Mouse (Mus musculus): Measurements from ENCODE around the gene Tfpi. TPM values are rescaled to one million over a fixed set of nuclear protein-coding genes. Genes with fewer than 3 reads are reported as not detected.

The Tfpi gene
- polyA plus RNA-seq, 1 experiment from 2014 or later = 82.3 TPM

DNA sequence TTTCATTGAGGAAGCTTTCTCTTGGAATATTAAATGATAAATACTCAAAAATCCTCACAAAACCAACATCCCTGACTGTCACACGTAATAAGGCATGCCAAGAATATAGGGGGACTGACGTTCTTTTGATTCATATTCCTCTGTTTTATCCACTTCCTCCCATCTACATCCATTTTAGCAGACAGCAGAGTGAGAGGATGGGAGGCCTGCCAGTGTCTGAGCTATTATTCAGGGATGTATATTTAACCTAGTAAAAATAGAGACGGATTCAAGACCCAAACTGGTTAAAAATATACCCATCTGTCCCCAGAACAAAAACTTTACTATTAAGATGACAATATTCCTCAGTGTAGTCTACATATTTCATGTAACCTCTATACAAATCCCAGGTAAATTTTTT, 14.2 kb downstream of the Tfpi start:
- Histone ChIP-seq H3K4me1 (ENCODE audit: control insufficient read depth, insufficient read depth, low read length) (peaks cover 19% of the 10 kb centered on the region), H3K9me3 (replicated peaks; ENCODE audit: control insufficient read depth, low read length) (no peaks in the 10 kb centered on the region), H3K9ac (ENCODE audit: low read length) (no peak overlapping the region), H3K4me3 (ENCODE audit: low read length) (no peak overlapping the region), H3K36me3 (ENCODE audit: control insufficient read depth, insufficient read depth) (0 out of 2 replicates have a peak, but pooled peaks cover 2% of the 10 kb centered on the region), H3K4me2 (ENCODE audit: low read depth, low read length) (no peak overlapping the region), H3K27me3 (ENCODE audit: control insufficient read depth, insufficient read depth, low read length) (no peaks in the 10 kb centered on the region), H3K27ac (ENCODE audit: low read length) (no peak overlapping the region)
- no peak for ATAC-seq (replicated peaks; ENCODE audit: extremely low read depth, insufficient read depth, low FRiP score)
- WGBS = 78% methylated on average over 3 of the region's 3 CpGs

DNA sequence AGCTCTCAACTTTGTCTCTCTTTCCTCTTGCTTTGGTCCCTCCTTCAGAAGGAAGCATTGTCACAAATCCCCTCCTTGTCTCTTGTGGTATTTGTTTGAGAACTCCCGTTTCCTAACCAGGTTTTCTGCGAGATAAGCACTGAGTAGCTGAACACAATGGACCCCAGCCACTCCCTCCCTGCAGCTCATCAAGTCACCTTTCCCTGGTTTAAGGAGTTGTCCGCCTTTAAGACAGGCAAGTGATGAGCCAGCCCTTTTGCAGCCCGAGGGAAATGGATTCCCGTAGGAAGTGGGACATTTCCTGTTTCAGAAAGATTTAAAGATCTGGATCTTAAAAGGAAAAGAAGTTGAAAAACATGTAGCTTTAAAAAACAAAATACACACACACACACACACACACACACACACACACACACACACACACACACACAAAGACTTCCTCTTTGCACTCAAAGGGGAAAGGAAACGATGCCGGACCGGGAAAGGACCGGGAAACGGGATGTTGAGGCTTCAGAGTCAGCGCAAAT, 16.9 kb downstream of the Tfpi start:
- ATAC-seq (replicated peaks; ENCODE audit: extremely low read depth, insufficient read depth, low FRiP score) = peak; percentile 64; the same call in 1 of the 2 replicates
- H3K4me1 ChIP-seq (ENCODE audit: control insufficient read depth, insufficient read depth, low read length) = peaks cover 12% of the 10 kb centered on the region
- H3K4me2 ChIP-seq (ENCODE audit: low read depth, low read length) = no peak overlapping the region
- WGBS = 52% methylated on average over 11 of the region's 11 CpGs
- no peak overlapping the region for H3K9ac ChIP-seq (ENCODE audit: low read length)
- H3K36me3 ChIP-seq (ENCODE audit: control insufficient read depth, insufficient read depth) = 0 out of 2 replicates have a peak, but pooled peaks cover 2% of the 10 kb centered on the region
- no peak overlapping the region for H3K4me3 ChIP-seq (ENCODE audit: low read length)
- no peaks in the 10 kb centered on the region for H3K27me3 ChIP-seq (ENCODE audit: control insufficient read depth, insufficient read depth, low read length)
- no peaks in the 10 kb centered on the region for H3K9me3 ChIP-seq (replicated peaks; ENCODE audit: control insufficient read depth, low read length)
- peak overlapping the region; percentile 5; the same call in 1 of the 2 replicates for H3K27ac ChIP-seq (ENCODE audit: low read length)

DNA sequence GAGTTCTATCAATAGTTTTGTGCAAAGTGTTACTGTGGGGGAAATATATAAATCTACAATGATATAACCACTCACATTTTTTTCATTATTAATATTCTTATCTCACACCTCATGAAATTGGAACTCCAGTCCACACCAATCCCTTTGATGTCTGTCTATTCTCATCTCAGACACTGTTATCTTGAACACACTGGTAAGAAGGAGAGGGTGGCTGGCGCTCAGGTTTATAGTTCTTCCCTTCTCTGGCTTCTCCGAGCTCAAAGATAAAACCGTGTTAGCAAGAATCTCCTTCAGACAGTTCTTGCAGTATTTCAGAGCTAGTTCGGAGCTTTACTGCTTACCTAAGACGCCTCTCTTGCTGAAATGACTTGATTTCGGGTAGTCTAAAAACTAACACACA, 19.4 kb downstream of the Tfpi start:
- no peak overlapping the region for H3K9ac ChIP-seq (ENCODE audit: low read length)
- WGBS = 56% methylated on average over 6 of the region's 6 CpGs
- H3K9me3 ChIP-seq (replicated peaks; ENCODE audit: control insufficient read depth, low read length) = no peaks in the 10 kb centered on the region
- H3K4me2 ChIP-seq (ENCODE audit: low read depth, low read length) = no peak overlapping the region
- no peak overlapping the region for H3K4me3 ChIP-seq (ENCODE audit: low read length)
- peaks cover 10% of the 10 kb centered on the region for H3K4me1 ChIP-seq (ENCODE audit: control insufficient read depth, insufficient read depth, low read length)
- ATAC-seq (replicated peaks; ENCODE audit: extremely low read depth, insufficient read depth, low FRiP score) = no peak
- no peaks in the 10 kb centered on the region for H3K36me3 ChIP-seq (ENCODE audit: control insufficient read depth, insufficient read depth)
- H3K27ac ChIP-seq (ENCODE audit: low read length) = no peak overlapping the region
- no peaks in the 10 kb centered on the region for H3K27me3 ChIP-seq (ENCODE audit: control insufficient read depth, insufficient read depth, low read length)

DNA sequence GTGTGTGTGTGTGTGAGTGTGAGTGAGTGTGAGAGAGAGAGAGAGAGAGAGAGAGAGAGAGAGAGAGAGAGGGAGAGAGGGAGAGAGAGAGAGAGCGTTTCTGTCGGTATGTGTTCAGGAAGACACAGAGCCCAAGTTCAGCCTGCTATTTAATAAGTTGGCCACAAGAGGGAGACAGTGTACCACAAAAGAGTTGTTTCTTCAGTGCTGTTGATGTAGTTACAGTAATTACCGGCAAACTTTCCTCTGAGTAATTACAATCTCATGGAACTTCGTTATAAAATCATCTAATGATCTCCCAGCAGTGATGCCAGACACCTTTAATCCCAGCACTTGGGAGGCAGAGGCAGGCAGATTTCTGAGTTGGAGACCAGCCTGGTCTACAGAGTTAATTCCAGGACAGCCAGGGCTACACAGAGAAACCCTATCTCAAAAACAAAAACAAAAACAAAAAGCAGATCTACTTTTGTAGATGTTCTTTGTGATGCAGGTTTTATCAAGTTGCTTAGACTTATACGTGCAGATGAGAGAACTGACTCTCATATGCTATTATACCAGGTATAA, 21.3 kb downstream of the Tfpi start:
- H3K27me3 ChIP-seq (ENCODE audit: control insufficient read depth, insufficient read depth, low read length) = no peaks in the 10 kb centered on the region
- 0 out of 2 replicates have a peak overlapping the region, but pooled peaks have one; percentile 9 for H3K4me2 ChIP-seq (ENCODE audit: low read depth, low read length)
- no peak overlapping the region for H3K9ac ChIP-seq (ENCODE audit: low read length)
- no peak overlapping the region for H3K27ac ChIP-seq (ENCODE audit: low read length)
- peaks cover 10% of the 10 kb centered on the region for H3K4me1 ChIP-seq (ENCODE audit: control insufficient read depth, insufficient read depth, low read length)
- no peaks in the 10 kb centered on the region for H3K36me3 ChIP-seq (ENCODE audit: control insufficient read depth, insufficient read depth)
- H3K9me3 ChIP-seq (replicated peaks; ENCODE audit: control insufficient read depth, low read length) = no peaks in the 10 kb centered on the region
- ATAC-seq (replicated peaks; ENCODE audit: extremely low read depth, insufficient read depth, low FRiP score) = peak; percentile 85
- no peak overlapping the region for H3K4me3 ChIP-seq (ENCODE audit: low read length)
- WGBS = 9% methylated on average over 5 of the region's 5 CpGs

GRCm38 (mm10) chr2:84454551-84455235, 21.9 kb downstream of the Tfpi start:
- no peak overlapping the region for H3K4me3 ChIP-seq (ENCODE audit: low read length)
- WGBS = 46% methylated on average over 10 of the region's 10 CpGs
- peak overlapping the region; percentile 34; the same call in 1 of the 2 replicates for H3K9ac ChIP-seq (ENCODE audit: low read length)
- peak; percentile 54; the same call in 1 of the 2 replicates for ATAC-seq (replicated peaks; ENCODE audit: extremely low read depth, insufficient read depth, low FRiP score)
- no peaks in the 10 kb centered on the region for H3K36me3 ChIP-seq (ENCODE audit: control insufficient read depth, insufficient read depth)
- H3K27me3 ChIP-seq (ENCODE audit: control insufficient read depth, insufficient read depth, low read length) = no peaks in the 10 kb centered on the region
- H3K4me1 ChIP-seq (ENCODE audit: control insufficient read depth, insufficient read depth, low read length) = peaks cover 10% of the 10 kb centered on the region
- no peaks in the 10 kb centered on the region for H3K9me3 ChIP-seq (replicated peaks; ENCODE audit: control insufficient read depth, low read length)
- 0 out of 2 replicates have a peak overlapping the region, but pooled peaks have one; percentile 9 for H3K4me2 ChIP-seq (ENCODE audit: low read depth, low read length)
- peak overlapping the region; percentile 71 for H3K27ac ChIP-seq (ENCODE audit: low read length)

- no peak for ATAC-seq (replicated peaks; ENCODE audit: extremely low read depth, insufficient read depth, low FRiP score)
- no peaks in the 10 kb centered on the region for H3K9me3 ChIP-seq (replicated peaks; ENCODE audit: control insufficient read depth, low read length)
- 16% methylated on average over 5 of the region's 5 CpGs for WGBS
These were observed 22.5 kb downstream of the Tfpi start for GRCm38 (mm10) chr2:84454051-84454450.

DNA sequence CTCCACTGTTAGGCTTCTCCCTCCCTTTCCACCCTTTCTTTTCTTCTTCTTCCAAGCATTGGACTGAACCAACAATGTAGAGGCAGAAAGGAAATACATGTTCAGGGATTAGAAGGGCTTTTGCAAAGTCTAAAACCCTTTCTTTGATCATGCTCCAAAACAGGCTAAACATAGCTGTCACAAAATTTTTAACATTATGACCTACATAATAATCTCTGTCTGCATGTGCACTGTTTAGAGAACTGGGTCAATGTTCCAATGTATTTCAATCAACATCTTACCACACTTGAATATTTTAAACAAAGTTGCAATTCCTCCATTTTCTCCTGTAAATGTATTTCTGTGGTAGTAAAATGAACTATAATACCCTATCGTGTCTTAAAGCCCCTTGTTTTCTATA, 31.1 kb downstream of the Tfpi start:
- ATAC-seq (replicated peaks; ENCODE audit: extremely low read depth, insufficient read depth, low FRiP score) = no peak
- no peak overlapping the region for H3K4me3 ChIP-seq (ENCODE audit: low read length)
- H3K4me1 ChIP-seq (ENCODE audit: control insufficient read depth, insufficient read depth, low read length) = peaks cover 11% of the 10 kb centered on the region
- peak overlapping the region; percentile 55; the same call in 1 of the 2 replicates for H3K27ac ChIP-seq (ENCODE audit: low read length)
- 59% methylated on average over 1 of the region's 1 CpGs for WGBS
- H3K27me3 ChIP-seq (ENCODE audit: control insufficient read depth, insufficient read depth, low read length) = no peaks in the 10 kb centered on the region
- H3K9ac ChIP-seq (ENCODE audit: low read length) = no peak overlapping the region
- no peaks in the 10 kb centered on the region for H3K9me3 ChIP-seq (replicated peaks; ENCODE audit: control insufficient read depth, low read length)
- peaks cover 8% of the 10 kb centered on the region; the same call in 1 of the 2 replicates for H3K36me3 ChIP-seq (ENCODE audit: control insufficient read depth, insufficient read depth)
- H3K4me2 ChIP-seq (ENCODE audit: low read depth, low read length) = peak overlapping the region; percentile 26; the same call in 1 of the 2 replicates

More at GRCm38 (mm10) chr2:84454051-84454450, 22.5 kb downstream of the Tfpi start:
- no peaks in the 10 kb centered on the region for H3K27me3 ChIP-seq (ENCODE audit: control insufficient read depth, insufficient read depth, low read length)
- H3K4me1 ChIP-seq (ENCODE audit: control insufficient read depth, insufficient read depth, low read length) = peaks cover 10% of the 10 kb centered on the region
- no peak overlapping the region for H3K4me3 ChIP-seq (ENCODE audit: low read length)
- no peak overlapping the region for H3K27ac ChIP-seq (ENCODE audit: low read length)
- no peak overlapping the region for H3K9ac ChIP-seq (ENCODE audit: low read length)
- H3K4me2 ChIP-seq (ENCODE audit: low read depth, low read length) = no peak overlapping the region
- H3K36me3 ChIP-seq (ENCODE audit: control insufficient read depth, insufficient read depth) = no peaks in the 10 kb centered on the region

- Histone ChIP-seq H3K9ac (ENCODE audit: low read length) (no peak overlapping the region), H3K4me1 (ENCODE audit: control insufficient read depth, insufficient read depth, low read length) (peaks cover 11% of the 10 kb centered on the region), H3K27me3 (ENCODE audit: control insufficient read depth, insufficient read depth, low read length) (no peaks in the 10 kb centered on the region), H3K27ac (ENCODE audit: low read length) (no peak overlapping the region), H3K9me3 (replicated peaks; ENCODE audit: control insufficient read depth, low read length) (no peaks in the 10 kb centered on the region), H3K4me2 (ENCODE audit: low read depth, low read length) (no peak overlapping the region), H3K4me3 (ENCODE audit: low read length) (no peak overlapping the region), H3K36me3 (ENCODE audit: control insufficient read depth, insufficient read depth) (peaks cover 8% of the 10 kb centered on the region; the same call in 1 of the 2 replicates)
- 33% methylated on average over 5 of the region's 5 CpGs for WGBS
- ATAC-seq (replicated peaks; ENCODE audit: extremely low read depth, insufficient read depth, low FRiP score) = no peak; the same call in 1 of the 2 replicates
These were observed 34.6 kb downstream of the Tfpi start for GRCm38 (mm10) chr2:84441940-84442339.

- H3K4me3 ChIP-seq (ENCODE audit: low read length) = no peak overlapping the region
- H3K9ac ChIP-seq (ENCODE audit: low read length) = no peak overlapping the region
- H3K27me3 ChIP-seq (ENCODE audit: control insufficient read depth, insufficient read depth, low read length) = no peaks in the 10 kb centered on the region
- H3K4me1 ChIP-seq (ENCODE audit: control insufficient read depth, insufficient read depth, low read length) = 0 out of 2 replicates have a peak, but pooled peaks cover 3% of the 10 kb centered on the region
- no peaks in the 10 kb centered on the region for H3K9me3 ChIP-seq (replicated peaks; ENCODE audit: control insufficient read depth, low read length)
- peak overlapping the region; percentile 17; the same call in 1 of the 2 replicates for H3K4me2 ChIP-seq (ENCODE audit: low read depth, low read length)
- no peak overlapping the region for H3K27ac ChIP-seq (ENCODE audit: low read length)
- ATAC-seq (replicated peaks; ENCODE audit: extremely low read depth, insufficient read depth, low FRiP score) = no peak
- 30% methylated on average over 11 of the region's 11 CpGs for WGBS
- H3K36me3 ChIP-seq (ENCODE audit: control insufficient read depth, insufficient read depth) = no peaks in the 10 kb centered on the region
These were observed 46.9 kb downstream of the Tfpi start for GRCm38 (mm10) chr2:84429724-84430123.

Data from heart, embryonic 16.5 days (tissue).